Mouse (Mus musculus): ENCODE measurements around the gene Abhd11.

GRCm38 (mm10) chr5:134961519-134961918 lies 47.4 kb upstream of the Abhd11 start:
- TF ChIP-seq CTCF (IDR thresholded peaks at IDR 0.05; ENCODE audit: low read depth) (no peak), EP300 (IDR thresholded peaks at IDR 0.05; ENCODE audit: low read depth) (no peak)

All from heart, postnatal 0 days (tissue).